Mouse (Mus musculus) T-helper 1 cell (primary cell): Measurements from ENCODE around the gene Gm9887.
"Not testable (repeated sequence)": the region's sequence is repeated elsewhere in the genome, so short reads cannot be mapped to it uniquely, and the experiment has no call there.

ENCODE experiments used
- in situ Hi-C: fragments of 300-600 bp; cut with MboI, MseI; formaldehyde crosslinking; loops from one replicate; pipeline ENCODE4 v1.15.1; 2025; ENCODE audit warnings: high pct_unique_total_duplicates

The Gm9887 gene

GRCm38 (mm10) chr12:69388321-69388869, 16.1 kb upstream of the Gm9887 start:
- in situ Hi-C loops, result no loop called here

DNA sequence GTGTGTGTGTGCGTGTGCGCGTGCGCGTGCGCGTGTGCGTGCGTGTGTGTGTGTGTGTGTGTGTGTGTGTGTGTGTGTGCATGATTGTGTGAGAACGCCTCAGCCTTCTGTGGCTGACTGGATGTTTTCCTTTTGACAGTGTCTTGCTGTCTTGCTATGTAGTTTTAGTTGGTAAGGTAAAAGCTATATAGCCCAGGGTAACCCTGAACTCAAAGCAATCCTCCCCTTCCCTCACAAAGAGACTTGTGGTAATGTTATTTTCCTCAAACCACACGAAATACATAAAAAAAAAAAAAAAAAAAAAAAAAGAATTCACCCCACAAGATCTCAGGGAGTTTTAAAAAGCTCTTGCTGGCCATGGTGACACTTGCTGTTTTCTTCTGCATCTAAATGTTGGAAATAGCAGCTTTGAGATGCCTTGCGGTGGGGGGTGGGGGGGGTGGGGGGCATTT, 14.0 kb upstream of the Gm9887 start:
- in situ Hi-C loops, result not testable (repeated sequence)

GRCm38 (mm10) chr12:69385542-69386280, 13.5 kb upstream of the Gm9887 start:
- in situ Hi-C loops, result no loop called here

DNA sequence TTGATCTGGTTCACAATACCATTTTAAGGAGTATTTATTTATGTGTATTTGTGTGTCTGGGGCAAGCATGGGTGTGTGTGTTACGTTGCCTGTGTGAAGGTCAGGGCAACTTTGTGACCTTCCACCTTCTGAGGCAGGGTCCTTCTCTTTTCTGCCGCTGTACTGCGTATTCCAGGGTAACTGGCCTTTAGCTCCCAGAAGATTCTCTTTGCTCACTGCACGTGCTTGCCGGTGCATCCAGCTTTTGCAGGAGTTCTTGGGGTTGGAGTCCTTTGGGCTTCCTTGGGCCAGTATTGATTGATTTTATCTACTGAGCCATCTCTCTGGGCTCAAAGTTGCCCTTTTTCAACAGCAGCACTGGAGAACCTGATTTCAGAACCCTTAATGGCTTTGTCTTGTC, 12.3 kb upstream of the Gm9887 start:
- in situ Hi-C loops, result loop anchor here (5.0 kb wide), 1 partner anchor 73 kb away; no protein-coding TSS in a partner anchor

GRCm38 (mm10) chr12:69382880-69383279, 10.6 kb upstream of the Gm9887 start:
- in situ Hi-C loops, result loop anchor here (5.0 kb wide), 1 partner anchor 74 kb away; no protein-coding TSS in a partner anchor

GRCm38 (mm10) chr12:69378558-69379454, 6.5 kb upstream of the Gm9887 start:
- in situ Hi-C loops, result loop anchor here (5.0 kb wide), 1 partner anchor 38 kb away; no protein-coding TSS in a partner anchor

DNA sequence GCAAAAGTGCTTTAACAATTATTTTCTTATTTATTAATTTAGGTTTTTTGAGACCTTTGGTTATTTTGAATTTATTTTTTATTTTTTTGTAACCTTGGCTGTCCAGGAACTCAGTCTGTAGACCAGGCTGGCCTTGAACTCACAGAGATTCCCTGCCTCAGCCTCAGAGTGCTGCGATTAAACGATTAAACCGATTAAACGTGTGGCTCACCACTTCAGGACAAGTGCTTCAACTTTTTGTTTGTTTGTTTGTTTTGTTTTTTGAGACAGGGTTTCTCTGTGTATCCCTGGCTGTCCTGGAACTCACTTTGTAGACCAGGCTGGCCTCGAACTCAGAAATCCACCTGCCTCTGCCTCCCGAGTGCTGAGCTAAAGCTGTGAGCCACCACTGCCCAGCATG, 5.4 kb upstream of the Gm9887 start:
- in situ Hi-C loops, result loop anchor here (5.0 kb wide), 1 partner anchor 40 kb away; no protein-coding TSS in a partner anchor

DNA sequence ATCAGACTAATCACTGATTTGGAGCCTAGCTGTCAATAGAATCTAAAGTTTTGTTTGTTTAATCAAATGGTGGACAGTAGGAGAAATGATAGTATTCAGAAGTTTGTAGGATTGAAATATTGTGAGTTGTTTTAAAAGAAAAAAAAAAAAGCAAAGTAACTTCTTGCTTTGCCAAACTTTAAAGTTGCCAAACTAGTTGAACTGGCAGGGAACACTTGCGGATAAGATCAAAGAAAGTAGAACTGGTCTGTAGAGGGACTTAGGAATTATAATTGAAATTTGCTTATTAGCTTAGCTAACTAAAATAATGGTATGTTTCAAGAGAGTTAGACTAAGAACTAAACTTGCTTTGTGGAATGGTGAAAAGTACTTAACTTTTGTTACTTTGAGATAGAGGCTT, 4.9 kb upstream of the Gm9887 start:
- in situ Hi-C loops, result loop anchor here (5.0 kb wide), 1 partner anchor 40 kb away; no protein-coding TSS in a partner anchor

GRCm38 (mm10) chr12:69376132-69376531, 3.9 kb upstream of the Gm9887 start:
- in situ Hi-C loops, result loop anchor here (5.0 kb wide), 1 partner anchor 41 kb away; no protein-coding TSS in a partner anchor

DNA sequence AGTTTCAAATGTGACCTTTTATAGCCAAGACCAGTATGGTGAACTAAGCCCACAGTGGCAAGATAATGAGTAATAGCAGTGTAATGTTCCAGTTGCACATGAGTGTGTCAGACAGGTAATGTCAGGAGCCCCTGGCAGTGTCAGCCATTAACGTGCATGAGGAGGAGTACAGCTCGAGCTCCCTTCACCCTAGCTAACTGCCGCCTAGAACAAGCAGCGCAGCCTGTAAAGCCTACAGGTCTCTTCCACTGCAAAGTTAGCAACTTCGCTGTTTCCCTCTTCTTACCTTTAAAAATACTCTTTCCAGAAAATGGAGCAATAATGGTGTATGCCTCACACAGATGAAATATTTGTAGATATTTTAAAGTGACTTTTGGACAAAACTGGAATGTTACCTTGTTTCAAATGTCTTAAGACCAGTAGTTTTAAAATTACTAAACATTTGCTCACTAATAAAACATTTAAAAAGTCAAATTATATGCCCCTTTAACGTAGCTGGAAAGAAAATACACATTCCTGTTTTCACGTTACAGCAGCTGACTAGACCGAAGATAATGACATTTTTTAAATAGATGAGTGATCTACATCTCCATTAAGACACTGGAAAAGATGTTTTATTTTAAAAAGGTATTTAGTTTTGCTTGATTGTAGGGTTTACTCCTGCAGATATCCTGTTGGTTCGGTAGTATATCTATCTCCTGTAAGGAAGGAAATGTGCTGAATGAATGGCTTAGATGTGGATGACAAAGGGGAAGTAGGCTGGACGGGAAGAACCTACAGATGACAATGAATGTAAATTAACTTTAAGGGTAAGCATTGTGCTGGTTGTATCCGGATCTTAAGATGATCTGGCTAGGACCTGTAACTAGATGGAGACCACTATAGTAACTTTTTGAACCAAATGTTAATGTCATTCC, 1.9 kb upstream of the Gm9887 start:
- in situ Hi-C loops, result loop anchor here (5.0 kb wide), 1 partner anchor 138 kb away; no protein-coding TSS in a partner anchor

DNA sequence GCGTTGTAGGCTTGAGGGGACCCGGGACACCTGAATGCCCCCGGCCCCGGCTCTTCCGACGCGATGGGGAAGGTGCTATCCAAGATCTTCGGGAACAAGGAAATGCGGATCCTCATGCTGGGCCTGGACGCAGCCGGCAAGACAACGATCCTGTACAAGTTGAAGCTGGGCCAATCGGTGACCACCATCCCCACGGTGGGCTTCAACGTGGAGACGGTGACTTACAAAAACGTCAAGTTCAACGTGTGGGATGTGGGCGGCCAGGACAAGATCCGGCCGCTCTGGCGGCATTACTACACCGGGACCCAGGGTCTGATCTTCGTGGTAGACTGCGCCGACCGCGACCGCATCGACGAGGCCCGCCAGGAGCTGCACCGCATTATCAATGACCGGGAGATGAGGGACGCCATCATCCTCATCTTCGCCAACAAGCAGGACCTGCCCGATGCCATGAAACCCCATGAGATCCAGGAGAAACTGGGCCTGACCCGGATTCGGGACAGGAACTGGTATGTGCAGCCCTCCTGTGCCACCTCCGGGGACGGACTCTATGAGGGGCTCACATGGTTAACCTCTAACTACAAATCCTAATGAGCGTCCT, 573 bp upstream of the Gm9887 start:
- in situ Hi-C loops, result loop anchor here (5.0 kb wide), 1 partner anchor 139 kb away; no protein-coding TSS in a partner anchor

DNA sequence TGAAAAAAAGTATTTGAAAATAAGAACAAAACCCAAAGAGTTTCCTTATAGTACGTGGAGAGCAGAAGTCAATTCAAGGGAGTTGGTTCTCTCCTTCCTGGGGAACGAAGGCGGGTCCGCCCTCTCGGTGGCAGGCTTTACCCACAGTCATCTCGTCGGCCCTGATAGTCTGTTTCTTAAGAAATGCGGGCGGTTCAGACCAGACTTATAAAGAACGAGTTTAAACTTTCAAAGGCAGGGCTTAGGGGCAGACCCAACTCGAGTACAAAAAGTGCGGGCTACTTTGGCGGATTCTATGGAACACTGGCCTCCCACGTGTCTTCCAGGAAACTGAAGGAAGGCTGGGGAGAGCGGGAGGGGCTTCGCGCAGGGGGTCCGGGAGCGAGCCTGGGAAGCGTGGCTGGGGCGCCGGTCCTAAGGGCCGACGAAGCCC, 821 bp downstream of the Gm9887 start:
- in situ Hi-C loops, result loop anchor here (5.0 kb wide), 1 partner anchor 141 kb away; no protein-coding TSS in a partner anchor

DNA sequence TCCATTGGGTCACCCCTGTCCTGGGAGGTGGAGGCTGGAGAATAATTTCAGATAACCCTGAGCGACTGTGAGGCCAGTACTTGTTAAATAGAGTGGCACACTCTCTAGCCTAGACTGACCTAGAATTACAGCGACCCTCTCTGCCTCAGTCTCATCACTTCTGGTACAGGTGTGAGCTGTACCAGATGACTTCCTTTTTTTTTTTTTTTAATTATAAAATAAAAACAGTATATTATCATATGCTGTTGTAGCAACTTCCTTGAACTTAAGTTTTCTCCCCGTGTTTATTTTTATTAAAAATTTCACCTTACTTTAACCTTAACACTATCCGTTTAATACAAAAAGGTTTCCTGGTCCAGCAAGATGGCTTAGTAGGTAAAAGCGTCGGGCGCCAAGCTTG, 1.3 kb downstream of the Gm9887 start:
- in situ Hi-C loops, result loop anchor here (5.0 kb wide), 1 partner anchor 141 kb away; no protein-coding TSS in a partner anchor

- in situ Hi-C loops, result no loop called here
Observed at GRCm38 (mm10) chr12:69367557-69367956, 4.7 kb downstream of the Gm9887 start.

DNA sequence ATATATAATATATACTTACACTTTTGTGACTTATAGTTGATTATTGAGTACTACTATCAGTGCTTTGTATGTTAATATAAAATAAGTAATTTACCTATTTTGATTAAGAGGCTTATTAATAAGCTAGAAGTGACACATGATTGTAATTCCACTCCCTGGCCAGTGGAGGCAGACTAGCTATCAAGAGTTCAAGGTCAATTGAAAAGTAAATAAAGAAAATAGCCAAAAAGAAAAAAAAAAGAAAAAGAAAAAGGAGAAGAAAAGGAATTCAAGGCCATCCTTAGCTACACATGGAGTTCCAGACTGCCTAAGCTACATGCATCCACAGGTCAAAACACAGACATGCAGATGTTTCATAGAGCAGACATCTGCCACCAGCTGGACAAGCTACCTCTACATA, 5.8 kb downstream of the Gm9887 start:
- in situ Hi-C loops, result no loop called here

GRCm38 (mm10) chr12:69365757-69366156, 6.5 kb downstream of the Gm9887 start:
- in situ Hi-C loops, result no loop called here

DNA sequence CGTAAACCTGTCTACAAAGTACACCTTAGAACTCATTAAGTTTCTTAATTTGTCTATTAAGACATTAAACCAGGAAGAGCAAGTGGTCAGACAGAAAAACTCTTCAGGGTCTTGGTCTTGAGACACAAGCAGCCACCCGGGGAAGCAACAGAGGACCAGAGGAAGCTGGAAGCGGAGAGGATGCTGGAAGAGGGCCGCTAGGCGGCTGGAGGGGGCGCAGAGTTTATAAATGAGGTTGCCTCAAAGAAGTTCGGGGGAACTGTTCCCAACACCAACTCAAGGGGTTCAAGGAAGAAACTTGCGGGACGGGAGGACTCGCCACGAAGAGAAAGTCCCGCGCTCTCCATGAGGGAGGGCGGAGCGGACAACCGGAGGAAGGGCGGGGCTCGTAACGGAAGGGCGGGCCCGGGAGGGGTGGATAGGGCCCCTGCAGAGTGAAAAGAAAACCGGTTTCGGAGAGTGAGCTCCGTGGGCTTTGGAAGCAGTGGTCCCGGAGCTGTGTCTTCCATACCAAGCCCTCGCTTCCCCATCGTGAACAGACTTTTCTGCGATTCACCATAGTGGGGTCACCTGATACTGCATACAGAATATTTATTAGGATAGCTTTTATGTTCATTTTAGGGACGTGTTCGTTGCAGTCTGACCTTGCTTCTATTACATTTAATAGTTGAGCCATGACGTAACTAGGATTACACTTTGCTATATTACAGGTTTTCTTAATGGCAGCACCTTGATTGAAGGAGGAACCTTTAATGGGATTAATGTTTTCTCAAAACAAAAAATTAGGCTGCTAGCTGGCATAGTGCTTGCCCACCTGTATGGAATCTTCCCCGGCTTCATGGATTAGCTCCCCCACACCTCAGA, 8.1 kb downstream of the Gm9887 start:
- in situ Hi-C loops, result no loop called here

DNA sequence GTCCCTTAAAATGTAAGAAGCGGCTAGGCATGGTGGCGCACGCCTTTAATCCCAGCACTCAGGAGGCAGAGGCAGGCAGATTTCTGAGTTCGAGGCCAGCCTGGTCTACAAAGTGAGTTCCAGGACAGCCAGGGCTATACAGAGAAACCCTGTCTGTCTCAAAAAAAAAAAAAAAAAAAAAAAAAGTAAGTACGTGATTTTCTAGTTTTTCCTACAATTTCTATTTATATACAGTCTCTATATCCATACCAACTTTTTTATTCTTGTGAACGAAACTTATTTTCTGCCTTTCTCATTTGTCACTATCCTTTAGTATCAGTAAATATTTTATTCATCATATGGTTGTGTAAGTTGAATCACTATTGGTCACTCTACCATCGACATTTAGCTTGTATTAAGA, 9.1 kb downstream of the Gm9887 start:
- in situ Hi-C loops, result not testable (repeated sequence)

DNA sequence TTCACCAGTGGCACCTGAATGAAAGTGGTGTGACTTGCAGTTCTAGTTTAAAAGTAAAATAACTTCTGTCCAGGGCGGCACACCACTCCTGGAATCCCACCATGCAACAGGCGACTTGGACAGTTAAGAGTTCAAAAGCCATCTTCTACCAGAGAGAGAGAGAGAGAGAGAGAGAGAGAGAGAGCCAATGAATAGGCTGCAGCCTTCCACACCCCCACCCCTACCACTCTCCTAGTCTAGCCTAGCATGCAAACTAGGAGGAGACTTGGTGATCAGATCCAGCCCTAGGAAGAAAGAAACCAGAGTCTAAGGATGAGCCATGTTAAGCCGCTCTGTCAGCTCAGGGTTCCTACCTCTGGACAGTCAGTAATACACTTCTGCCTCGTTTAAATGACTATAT, 9.9 kb downstream of the Gm9887 start:
- in situ Hi-C loops, result no loop called here
